Mouse (Mus musculus): ENCODE results near the gene Pdzrn3. TPM values are rescaled to one million over a fixed set of nuclear protein-coding genes. Genes with fewer than 3 reads are reported as not detected.

Gene Pdzrn3
- total RNA-seq, 1 experiment, result 3.8 TPM

- H3K4me3 ChIP-seq (ENCODE audit: insufficient read depth in 1 of 2, low read depth in 1 of 2, low read length in 2 of 2, poor library complexity in 1 of 2, severe bottlenecking in 1 of 2), result no peak overlapping the region
- in situ Hi-C loops (cut with MboI; ENCODE audit: low sequenced_read_pairs in 2 of 2, unreplicated experiment in 2 of 2), result no loop called here
- no peak for DNase-seq (ENCODE audit: low read depth, low spot score)
- H3K9ac ChIP-seq (ENCODE audit: insufficient read depth, low read depth, low read length, poor library complexity, severe bottlenecking), result no peak overlapping the region
- H3K36me3 ChIP-seq (ENCODE audit: control insufficient read depth, insufficient read depth, low read length, poor library complexity, severe bottlenecking), result no peaks in the 10 kb centered on the region
- no peaks in the 10 kb centered on the region for H3K4me1 ChIP-seq (ENCODE audit: control insufficient read depth in 2 of 2, insufficient read depth in 2 of 2, low read length in 2 of 2, poor library complexity in 1 of 2)
- no peak overlapping the region; the same call in 1 of the 2 replicates for H3K27ac ChIP-seq (ENCODE audit: insufficient read depth, low read depth, low read length, poor library complexity, severe bottlenecking)
- TF ChIP-seq ZC3H11A (IDR thresholded peaks at IDR 0.05; ENCODE audit: borderline replicate concordance, low read depth, low read length) (no peak), CHD2 (IDR thresholded peaks at IDR 0.05; ENCODE audit: low read depth, low read length) (no peak), HCFC1 (IDR thresholded peaks at IDR 0.05; ENCODE audit: borderline replicate concordance, insufficient read depth, low read length) (no peak), MAFK (IDR thresholded peaks at IDR 0.05; ENCODE audit: insufficient read depth, low read depth, low read length) (no peak), ZNF384 (IDR thresholded peaks at IDR 0.05; ENCODE audit: low read depth, low read length) (no peak)
- H3K9me3 ChIP-seq (ENCODE audit: control insufficient read depth, insufficient read depth, low read depth, low read length), result no peaks in the 10 kb centered on the region
Measured at GRCm38 (mm10) chr6:101336660-101337059, 41.0 kb downstream of the Pdzrn3 start.

- Histone ChIP-seq H3K36me3 (ENCODE audit: control insufficient read depth, insufficient read depth, low read length, poor library complexity, severe bottlenecking) (no peaks in the 10 kb centered on the region), H3K27ac (ENCODE audit: insufficient read depth, low read depth, low read length, poor library complexity, severe bottlenecking) (no peak overlapping the region), H3K9ac (ENCODE audit: insufficient read depth, low read depth, low read length, poor library complexity, severe bottlenecking) (no peak overlapping the region), H3K9me3 (ENCODE audit: control insufficient read depth, insufficient read depth, low read depth, low read length) (no peaks in the 10 kb centered on the region), H3K4me3 (ENCODE audit: insufficient read depth in 1 of 2, low read depth in 1 of 2, low read length in 2 of 2, poor library complexity in 1 of 2, severe bottlenecking in 1 of 2) (no peak overlapping the region), H3K4me1 (ENCODE audit: control insufficient read depth in 2 of 2, insufficient read depth in 2 of 2, low read length in 2 of 2, poor library complexity in 1 of 2) (no peaks in the 10 kb centered on the region)
- TF ChIP-seq MAFK (IDR thresholded peaks at IDR 0.05; ENCODE audit: insufficient read depth, low read depth, low read length) (no peak), HCFC1 (IDR thresholded peaks at IDR 0.05; ENCODE audit: borderline replicate concordance, insufficient read depth, low read length) (no peak), ZC3H11A (IDR thresholded peaks at IDR 0.05; ENCODE audit: borderline replicate concordance, low read depth, low read length) (no peak), CHD2 (IDR thresholded peaks at IDR 0.05; ENCODE audit: low read depth, low read length) (no peak), ZNF384 (IDR thresholded peaks at IDR 0.05; ENCODE audit: low read depth, low read length) (no peak)
- no peak for DNase-seq (ENCODE audit: low read depth, low spot score)
- in situ Hi-C loops (cut with MboI; ENCODE audit: low sequenced_read_pairs in 2 of 2, unreplicated experiment in 2 of 2), result no loop called here
Measured at GRCm38 (mm10) chr6:101335744-101336143, 42.0 kb downstream of the Pdzrn3 start.

GRCm38 (mm10) chr6:101334495-101334894 is 43.2 kb downstream of the Pdzrn3 start:
- TF ChIP-seq ZC3H11A (IDR thresholded peaks at IDR 0.05; ENCODE audit: borderline replicate concordance, low read depth, low read length), result no peak
- no peak for TF ChIP-seq MAFK (IDR thresholded peaks at IDR 0.05; ENCODE audit: insufficient read depth, low read depth, low read length)
- Histone ChIP-seq H3K27ac (ENCODE audit: insufficient read depth, low read depth, low read length, poor library complexity, severe bottlenecking) (no peak overlapping the region), H3K4me3 (ENCODE audit: insufficient read depth in 1 of 2, low read depth in 1 of 2, low read length in 2 of 2, poor library complexity in 1 of 2, severe bottlenecking in 1 of 2) (no peak overlapping the region), H3K9me3 (ENCODE audit: control insufficient read depth, insufficient read depth, low read depth, low read length) (no peaks in the 10 kb centered on the region), H3K9ac (ENCODE audit: insufficient read depth, low read depth, low read length, poor library complexity, severe bottlenecking) (no peak overlapping the region), H3K36me3 (ENCODE audit: control insufficient read depth, insufficient read depth, low read length, poor library complexity, severe bottlenecking) (no peaks in the 10 kb centered on the region), H3K4me1 (ENCODE audit: control insufficient read depth in 2 of 2, insufficient read depth in 2 of 2, low read length in 2 of 2, poor library complexity in 1 of 2) (no peaks in the 10 kb centered on the region)
- DNase-seq (ENCODE audit: low read depth, low spot score), result no peak
- in situ Hi-C loops (cut with MboI; ENCODE audit: low sequenced_read_pairs in 2 of 2, unreplicated experiment in 2 of 2), result no loop called here

- H3K4me3 ChIP-seq (ENCODE audit: insufficient read depth in 1 of 2, low read depth in 1 of 2, low read length in 2 of 2, poor library complexity in 1 of 2, severe bottlenecking in 1 of 2), result no peak overlapping the region
- no peaks in the 10 kb centered on the region for H3K36me3 ChIP-seq (ENCODE audit: control insufficient read depth, insufficient read depth, low read length, poor library complexity, severe bottlenecking)
- no peak overlapping the region for H3K27ac ChIP-seq (ENCODE audit: insufficient read depth, low read depth, low read length, poor library complexity, severe bottlenecking)
- H3K9me3 ChIP-seq (ENCODE audit: control insufficient read depth, insufficient read depth, low read depth, low read length), result no peaks in the 10 kb centered on the region
- no peaks in the 10 kb centered on the region for H3K4me1 ChIP-seq (ENCODE audit: control insufficient read depth in 2 of 2, insufficient read depth in 2 of 2, low read length in 2 of 2, poor library complexity in 1 of 2)
- in situ Hi-C loops (cut with MboI; ENCODE audit: low sequenced_read_pairs in 2 of 2, unreplicated experiment in 2 of 2), result no loop called here
- TF ChIP-seq MAFK (IDR thresholded peaks at IDR 0.05; ENCODE audit: insufficient read depth, low read depth, low read length) (no peak), ZNF384 (IDR thresholded peaks at IDR 0.05; ENCODE audit: low read depth, low read length) (no peak), HCFC1 (IDR thresholded peaks at IDR 0.05; ENCODE audit: borderline replicate concordance, insufficient read depth, low read length) (no peak), ZC3H11A (IDR thresholded peaks at IDR 0.05; ENCODE audit: borderline replicate concordance, low read depth, low read length) (no peak), CHD2 (IDR thresholded peaks at IDR 0.05; ENCODE audit: low read depth, low read length) (no peak)
- DNase-seq (ENCODE audit: low read depth, low spot score), result no peak
- H3K9ac ChIP-seq (ENCODE audit: insufficient read depth, low read depth, low read length, poor library complexity, severe bottlenecking), result no peak overlapping the region
Measured at GRCm38 (mm10) chr6:101330392-101330791, 47.3 kb downstream of the Pdzrn3 start.

GRCm38 (mm10) chr6:101329499-101329898 is 48.2 kb downstream of the Pdzrn3 start:
- Histone ChIP-seq H3K9me3 (ENCODE audit: control insufficient read depth, insufficient read depth, low read depth, low read length) (no peaks in the 10 kb centered on the region), H3K4me3 (ENCODE audit: insufficient read depth in 1 of 2, low read depth in 1 of 2, low read length in 2 of 2, poor library complexity in 1 of 2, severe bottlenecking in 1 of 2) (no peak overlapping the region), H3K4me1 (ENCODE audit: control insufficient read depth in 2 of 2, insufficient read depth in 2 of 2, low read length in 2 of 2, poor library complexity in 1 of 2) (no peaks in the 10 kb centered on the region), H3K27ac (ENCODE audit: insufficient read depth, low read depth, low read length, poor library complexity, severe bottlenecking) (no peak overlapping the region), H3K9ac (ENCODE audit: insufficient read depth, low read depth, low read length, poor library complexity, severe bottlenecking) (no peak overlapping the region), H3K36me3 (ENCODE audit: control insufficient read depth, insufficient read depth, low read length, poor library complexity, severe bottlenecking) (no peaks in the 10 kb centered on the region)
- in situ Hi-C loops (cut with MboI; ENCODE audit: low sequenced_read_pairs in 2 of 2, unreplicated experiment in 2 of 2), result no loop called here
- TF ChIP-seq ZC3H11A (IDR thresholded peaks at IDR 0.05; ENCODE audit: borderline replicate concordance, low read depth, low read length), result no peak
- no peak for TF ChIP-seq CHD2 (IDR thresholded peaks at IDR 0.05; ENCODE audit: low read depth, low read length)
- TF ChIP-seq MAFK (IDR thresholded peaks at IDR 0.05; ENCODE audit: insufficient read depth, low read depth, low read length), result no peak
- TF ChIP-seq HCFC1 (IDR thresholded peaks at IDR 0.05; ENCODE audit: borderline replicate concordance, insufficient read depth, low read length), result no peak
- no peak for TF ChIP-seq ZNF384 (IDR thresholded peaks at IDR 0.05; ENCODE audit: low read depth, low read length)
- no peak for DNase-seq (ENCODE audit: low read depth, low spot score)

Measured in ES-E14 (cell line).